Mouse (Mus musculus) frontal cortex, adult (tissue): Measurements from ENCODE around the gene Srarp.

Experiments
- ATAC-seq: cut with Nextera tagmentation; 2 replicates; pipeline ENCODE4 v1.9.2; 2017; ENCODE audit warnings: mild to moderate bottlenecking, moderate library complexity, mixed read lengths; ENCODE audit not compliant: low TSS enrichment

Gene Srarp

DNA sequence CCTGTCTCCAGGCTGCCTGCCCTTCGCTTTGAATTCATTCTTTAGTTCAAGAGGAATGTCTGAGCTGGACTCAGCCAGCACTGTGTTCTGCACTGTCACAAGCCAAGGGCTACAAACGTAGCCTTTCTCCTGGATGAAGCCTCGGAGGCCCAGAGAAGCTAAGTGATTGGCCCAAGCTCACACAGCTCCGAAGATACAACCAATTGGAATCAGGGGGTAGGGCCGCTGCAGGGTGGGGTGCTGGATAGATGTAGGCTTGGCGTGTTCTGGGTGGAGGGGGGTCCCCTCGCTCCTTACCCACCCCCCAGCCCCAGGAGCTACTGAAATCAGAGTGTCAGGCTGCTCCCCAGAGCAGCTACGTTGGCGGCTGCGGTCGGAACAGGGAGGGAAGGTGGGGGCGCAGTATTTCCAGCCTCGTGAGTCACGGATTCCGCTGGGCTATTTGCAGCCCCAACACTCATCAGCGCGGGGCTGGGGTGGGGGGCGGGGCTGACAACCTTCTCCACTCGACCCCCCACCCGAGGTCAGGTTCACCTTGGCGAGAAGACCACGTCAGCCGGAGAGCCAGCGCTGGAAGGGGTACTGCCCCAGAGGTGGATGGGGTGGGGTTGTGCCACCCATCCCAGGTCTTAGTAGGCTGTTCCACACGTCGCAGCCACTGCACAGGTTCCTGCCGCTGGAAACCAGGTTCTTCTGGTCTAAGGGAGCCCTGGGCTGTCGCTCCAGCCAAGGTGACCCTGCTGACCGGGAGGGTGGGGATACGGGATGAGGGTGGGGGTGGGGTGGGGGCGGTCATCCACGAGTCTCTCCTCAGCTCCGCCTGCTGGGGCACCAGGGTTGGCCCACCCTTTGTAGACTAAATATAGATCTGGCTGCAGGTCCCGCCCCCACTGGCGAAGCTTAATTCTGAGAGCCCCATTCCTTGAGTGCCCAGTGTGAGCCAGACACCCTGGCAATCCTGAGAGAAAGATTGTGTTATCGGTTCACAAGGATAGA, 10.1 kb downstream of the Srarp start:
- ATAC-seq = peak; percentile 92

DNA sequence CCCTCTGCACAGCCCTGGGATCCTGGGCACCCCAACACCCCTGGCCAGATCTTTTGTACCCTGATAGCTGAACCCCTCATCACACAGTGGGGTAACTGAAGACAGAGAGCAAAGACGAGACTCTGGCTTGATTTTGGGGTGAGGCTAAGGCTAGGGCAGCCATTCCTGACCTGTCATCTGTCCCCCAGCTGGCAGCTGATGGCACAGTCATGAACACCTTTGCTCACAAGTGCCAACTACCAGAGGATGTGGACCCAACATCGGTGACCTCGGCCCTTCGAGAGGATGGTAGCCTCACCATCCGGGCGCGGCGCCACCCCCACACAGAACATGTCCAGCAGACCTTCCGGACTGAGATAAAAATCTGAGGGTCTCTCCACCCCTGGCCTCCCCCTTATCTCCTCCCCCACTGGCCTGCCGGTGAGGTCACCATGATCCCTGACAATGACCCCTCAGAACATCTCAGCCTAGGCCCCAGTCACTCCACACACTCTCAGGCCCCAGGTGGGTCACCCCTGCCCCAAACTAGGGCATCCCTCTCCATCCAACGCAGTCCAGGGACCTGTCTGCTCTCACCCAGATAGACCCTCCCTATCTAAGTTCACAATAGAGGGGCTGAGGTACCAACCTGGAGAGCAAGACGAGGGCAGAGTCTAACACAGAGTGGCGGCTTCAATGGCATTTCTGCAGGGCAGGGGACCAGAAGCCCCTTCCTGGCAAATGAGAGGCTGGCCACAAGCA, 12.0 kb downstream of the Srarp start:
- ATAC-seq = no peak

- ATAC-seq = no peak
These were observed 12.6 kb downstream of the Srarp start for GRCm38 (mm10) chr4:141423288-141423687.

DNA sequence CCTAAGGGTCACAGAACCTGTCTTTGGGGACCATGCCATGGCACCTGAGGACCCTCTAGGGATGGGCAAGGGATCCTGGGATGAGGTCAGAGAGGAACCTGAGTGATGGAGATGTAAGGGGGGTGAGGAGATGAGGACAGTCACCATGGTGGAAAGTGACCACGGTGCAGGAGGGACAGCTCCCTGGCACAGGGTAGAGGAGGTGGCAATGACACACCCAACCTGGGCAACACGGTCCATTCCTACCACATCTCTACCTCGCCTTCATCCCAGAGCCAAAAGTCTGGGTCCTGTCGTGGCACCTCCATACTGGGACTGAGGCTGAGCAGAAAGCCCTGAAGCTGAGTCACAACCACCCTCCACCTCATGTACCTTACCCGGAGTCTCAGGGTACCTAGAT, 13.1 kb downstream of the Srarp start:
- ATAC-seq = no peak

- no peak for ATAC-seq
These were observed 14.5 kb downstream of the Srarp start for GRCm38 (mm10) chr4:141421423-141421822.

DNA sequence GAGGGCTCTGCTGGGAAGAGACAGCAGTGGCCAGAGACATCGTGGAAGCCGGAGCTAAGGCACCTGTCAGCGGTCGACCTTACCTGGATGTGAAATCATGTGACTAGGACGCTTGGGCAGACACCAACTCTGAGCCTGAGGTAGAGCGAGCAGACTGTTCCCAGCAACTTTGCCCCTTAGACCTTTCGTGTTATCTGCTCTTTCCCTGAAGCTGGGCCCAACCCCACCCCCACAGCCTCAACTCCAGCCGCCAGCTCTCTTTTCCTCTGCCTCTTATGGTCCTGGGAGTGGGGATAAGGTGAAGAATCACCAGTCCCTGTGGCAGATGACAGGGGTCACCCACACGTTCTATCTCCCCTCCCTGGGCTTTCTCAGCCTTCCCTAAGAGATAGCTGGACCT, 15.0 kb downstream of the Srarp start:
- no peak for ATAC-seq

GRCm38 (mm10) chr4:141420192-141420829, 15.6 kb downstream of the Srarp start, which contains the start of gene Hspb7:
Gene Hspb7, plus strand, starts transcription at chr4:141420779.
- ATAC-seq = no peak

DNA sequence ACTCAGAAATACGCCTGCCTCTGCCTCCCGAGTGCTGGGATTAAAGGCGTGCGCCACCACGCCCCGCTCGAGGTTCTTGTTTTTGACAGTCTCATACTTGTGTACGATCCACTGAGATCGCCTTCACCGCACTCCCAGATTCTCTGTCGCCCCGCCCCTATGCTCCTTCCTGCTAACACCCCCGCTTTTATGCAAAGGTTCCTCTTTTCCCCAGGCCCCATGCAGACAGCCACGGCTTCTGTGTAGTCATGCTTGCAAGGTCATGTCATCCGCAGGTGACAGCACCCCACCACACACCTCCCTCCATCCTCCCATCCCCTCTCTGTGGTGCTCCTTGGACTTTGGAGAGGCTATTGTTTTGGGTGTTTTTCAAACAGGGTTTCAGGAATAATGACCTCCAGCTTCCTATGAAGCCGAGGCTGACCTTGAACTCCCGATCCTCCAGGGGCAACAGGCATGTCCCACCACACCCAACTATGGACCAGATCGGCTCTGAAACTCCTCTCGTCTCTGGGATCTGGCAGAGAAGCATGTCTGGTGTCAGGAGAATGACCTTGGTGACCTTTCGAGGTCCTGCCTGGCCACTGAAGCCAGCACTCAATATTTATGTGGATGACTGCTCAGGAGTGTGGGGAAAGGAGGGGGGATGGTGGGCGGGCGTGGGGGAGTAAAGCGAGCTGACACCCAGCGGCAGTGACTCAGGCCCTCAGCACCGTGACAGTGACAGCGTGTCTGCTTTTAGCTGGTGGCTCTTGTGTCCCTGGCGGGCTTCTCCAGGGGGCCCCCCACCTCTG, 16.3 kb downstream of the Srarp start:
- ATAC-seq = peak; percentile 45; the same call in 1 of the 2 replicates

DNA sequence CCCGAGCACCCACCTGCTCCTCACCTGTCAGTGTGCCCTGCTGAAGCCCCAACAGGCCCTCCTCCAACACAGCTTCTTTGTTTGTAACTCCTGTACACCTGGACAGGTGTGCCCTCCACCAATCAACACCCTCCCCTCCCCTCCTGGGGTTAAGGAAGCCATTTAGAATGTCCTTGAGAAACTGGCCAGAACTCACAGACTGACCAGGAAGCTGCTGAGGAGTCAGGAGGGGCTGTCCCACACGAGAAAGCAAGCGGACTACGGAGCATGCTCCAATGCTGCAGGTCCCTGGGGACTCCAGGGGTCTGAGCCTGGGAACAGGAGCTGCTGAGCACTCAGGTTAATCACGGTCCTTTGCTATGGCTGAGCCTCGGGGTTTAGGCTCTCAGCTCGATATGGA, 20.0 kb downstream of the Srarp start, which contains the start of gene Clcnkb:
Gene Clcnkb (minus strand): TSS at position 91 of the 400 bp plus-strand sequence.
- ATAC-seq = no peak

GRCm38 (mm10) chr4:141411430-141411992, 24.4 kb downstream of the Srarp start:
- ATAC-seq = no peak

DNA sequence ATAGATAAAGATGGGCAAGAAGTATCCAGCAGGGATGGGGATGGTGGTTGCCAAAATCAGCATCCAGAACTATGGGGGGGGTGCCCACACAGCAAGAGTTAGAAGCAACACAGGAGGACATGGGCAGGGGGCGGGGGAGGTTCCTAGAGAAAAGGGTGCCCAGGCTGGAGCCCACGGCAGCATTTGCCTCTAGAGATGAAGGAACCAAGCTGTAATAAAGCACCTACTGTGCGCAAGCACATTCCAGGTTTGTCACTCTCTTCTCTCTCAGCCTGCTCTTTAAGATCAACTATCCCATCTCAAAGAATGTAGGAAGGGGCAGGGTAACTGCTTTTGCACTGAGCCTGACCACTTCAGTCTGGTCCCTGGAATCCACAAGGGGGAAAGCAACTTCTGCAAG, 27.3 kb downstream of the Srarp start:
- no peak for ATAC-seq

- peak; percentile 50; the same call in 1 of the 2 replicates for ATAC-seq
These were observed 29.2 kb downstream of the Srarp start for GRCm38 (mm10) chr4:141406516-141407299.

- ATAC-seq = no peak
These were observed 30.6 kb downstream of the Srarp start for GRCm38 (mm10) chr4:141405314-141405622.

DNA sequence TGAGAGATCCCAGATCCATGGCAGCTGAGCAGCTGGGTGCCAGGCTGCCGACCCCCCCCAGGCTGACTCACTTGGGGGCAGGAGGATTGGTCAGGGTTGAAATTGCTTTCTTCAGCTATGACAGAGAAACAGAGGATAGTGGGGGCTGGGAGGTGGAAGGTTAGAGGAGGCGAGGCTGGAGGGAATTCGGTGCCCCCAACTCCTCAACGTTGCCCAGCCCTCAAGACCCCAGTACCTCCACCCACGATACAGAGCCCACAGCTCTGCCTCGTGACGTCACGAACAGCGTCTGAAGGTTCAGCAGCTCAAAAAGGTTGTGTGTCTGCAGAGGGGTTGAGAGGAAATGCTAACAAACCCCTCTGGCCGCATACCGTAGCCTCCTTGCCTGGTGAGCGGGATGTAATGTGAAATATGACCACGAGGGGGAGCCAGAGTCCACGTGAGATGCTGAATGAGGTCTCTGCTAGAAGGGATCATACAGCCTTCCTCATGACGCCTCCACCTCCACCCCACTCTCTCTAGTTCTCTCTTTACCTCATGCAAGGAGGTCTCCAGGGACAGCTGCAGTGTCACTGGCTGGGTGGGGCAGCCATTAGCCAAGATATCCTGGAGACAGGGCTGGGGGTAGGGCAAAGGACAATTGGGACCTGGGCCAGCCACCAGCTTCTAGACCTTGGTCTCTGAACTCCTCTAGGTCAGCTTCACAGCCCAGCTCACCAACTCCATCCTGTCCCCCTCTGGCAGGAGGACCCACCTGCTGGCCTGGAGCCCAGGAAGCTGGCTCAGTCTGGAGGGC, 31.2 kb downstream of the Srarp start:
- ATAC-seq = peak; percentile 76

GRCm38 (mm10) chr4:141400171-141400570, 35.7 kb downstream of the Srarp start:
- no peak for ATAC-seq

DNA sequence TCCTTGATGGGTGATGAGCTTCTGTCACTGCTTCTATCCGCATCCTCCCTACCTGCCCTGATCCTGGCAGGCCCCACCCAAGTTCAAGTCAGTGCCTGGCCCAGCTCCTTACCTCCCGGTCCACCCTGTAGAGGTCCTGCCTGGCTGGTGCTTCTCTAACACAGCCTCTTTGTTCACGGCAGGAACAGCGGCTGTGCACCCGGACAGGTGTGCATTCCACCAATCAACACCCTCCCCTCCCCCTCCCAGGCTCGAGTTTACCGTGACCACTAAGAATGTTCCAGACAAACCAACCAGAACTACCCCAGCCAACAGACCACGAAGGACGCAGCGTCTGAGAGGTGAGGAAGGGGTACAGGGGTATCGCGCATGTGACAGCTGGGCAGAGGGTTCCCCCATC, 37.4 kb downstream of the Srarp start, which contains the start of gene Clcnka:
Gene Clcnka (minus strand): TSS at position 180 of the 400 bp plus-strand sequence.
- ATAC-seq = no peak

GRCm38 (mm10) chr4:141397861-141398260, 38.0 kb downstream of the Srarp start:
- ATAC-seq = peak; percentile 23; the same call in 1 of the 2 replicates

GRCm38 (mm10) chr4:141394751-141395150, 41.2 kb downstream of the Srarp start:
- no peak for ATAC-seq

DNA sequence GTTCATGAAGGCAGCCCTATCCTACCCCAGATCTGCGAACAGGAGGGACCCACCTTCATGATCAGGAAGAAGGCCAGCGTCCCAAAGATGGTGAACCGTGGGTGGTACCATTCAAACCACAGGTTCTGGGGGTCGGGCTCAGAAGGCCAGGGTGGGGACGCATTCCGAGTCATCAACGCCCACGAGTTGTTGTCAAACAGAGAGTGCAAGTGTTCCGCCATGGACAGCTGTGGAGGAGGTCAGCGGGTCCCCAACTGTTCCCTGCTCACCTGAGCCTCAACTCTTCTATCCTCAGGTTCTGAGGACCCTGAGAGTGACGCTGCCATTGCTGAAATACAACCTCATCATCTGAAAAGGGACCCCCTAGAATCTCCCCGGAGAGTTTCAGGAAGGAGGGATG, 44.6 kb downstream of the Srarp start:
- ATAC-seq = no peak
